Mouse (Mus musculus) heart, postnatal 0 days (tissue): ENCODE data around the gene Tsen2.

ENCODE experiments used
- CTCF ChIP-seq: IDR thresholded peaks from 2 replicates; pipeline ENCODE4 v1.5.1; 2016; ENCODE audit warnings: antibody characterized with exemption, control low read depth, low read depth
- EP300 ChIP-seq: IDR thresholded peaks from 2 replicates; pipeline ENCODE4 v1.6.1; 2016; ENCODE audit warnings: antibody characterized with exemption, low read depth

DNA sequence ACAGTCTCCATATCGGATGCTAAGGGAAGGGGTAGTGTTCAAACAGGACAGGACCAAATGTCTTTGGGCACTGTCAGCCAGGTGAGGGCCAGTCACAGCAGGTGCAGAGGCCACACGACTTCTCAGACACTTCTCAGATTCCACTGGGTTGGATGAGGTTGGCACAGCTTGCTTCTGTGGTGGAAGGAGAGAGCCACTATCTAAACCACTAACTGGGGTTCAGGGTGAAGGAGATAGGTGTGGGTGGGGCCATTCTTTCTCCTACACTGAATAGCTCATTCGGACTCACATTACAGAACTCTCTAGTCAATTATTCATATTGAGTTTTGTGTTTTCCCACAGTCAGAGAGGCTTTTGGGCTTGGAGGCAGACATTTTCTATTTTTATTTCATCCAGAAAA, 51.2 kb downstream of the Tsen2 start:
- TF ChIP-seq CTCF (no peak), EP300 (no peak)
